21 mouse cellular contexts compared by ENCODE assay signal in the genomic region with DNA sequence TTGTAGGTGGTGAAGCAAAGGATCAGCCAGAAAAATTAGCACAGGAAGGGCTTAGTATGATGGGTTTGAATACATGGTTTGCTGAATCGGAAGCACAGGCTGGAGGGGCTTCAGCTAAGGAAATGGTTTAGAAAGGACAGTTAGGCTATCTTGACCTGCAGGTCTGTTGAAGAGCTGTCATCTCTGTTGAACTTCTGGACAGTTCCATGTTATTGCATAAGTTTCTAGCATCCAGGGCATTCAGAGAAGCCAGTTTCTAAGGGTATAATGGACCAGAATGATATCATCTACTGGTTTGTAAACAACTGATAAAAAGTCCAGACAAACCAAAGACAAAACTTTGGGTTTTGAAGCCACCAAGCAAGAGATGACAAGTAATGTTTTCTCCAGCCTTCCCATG. TPM values are rescaled to one million over a fixed set of nuclear protein-coding genes. Genes with fewer than 3 reads are reported as not detected.
DNase-seq lines count a peak whose midpoint lies in the region; ATAC-seq and TF ChIP-seq lines count a peak whose summit lies in the region.
"Had no signal": no experiment of that assay in that cellular context is flagged by ENCODE, and none has a peak within 500 bp of the region (broad histone marks: within the 10 kb centered on the region; RNA-seq: fewer than 3 reads in every experiment).

No protein-coding gene starts in this region.

- H3K4me3 ChIP-seq in liver, adult 2 months (ENCODE audit: insufficient read depth, low read depth, low read length): no peak overlapping the region
- H3K4me3 ChIP-seq in liver, embryonic 12.5 days: no peak overlapping the region

- 72% methylated on average over 1 of the region's 1 CpGs for WGBS in liver, adult 2 months
- 28% methylated on average over 1 of the region's 1 CpGs for WGBS in liver, embryonic 12.5 days (ENCODE audit: insufficient replicate concordance)

- intact Hi-C loops in heart, postnatal 14 days (cut with DNase I): no loop called here

- H3K9ac ChIP-seq in liver, adult 2 months (ENCODE audit: low read depth, low read length): no peak overlapping the region
- H3K9ac ChIP-seq in liver, embryonic 12.5 days: no peak overlapping the region

- peaks cover 20% of the 10 kb centered on the region; the same call in 1 of the 2 replicates for H3K79me2 ChIP-seq in liver, adult 2 months (ENCODE audit: control insufficient read depth, insufficient read depth, low read length)

- H3K4me1 ChIP-seq in liver, adult 2 months (ENCODE audit: control insufficient read depth, insufficient read depth, low read length): peaks cover 8% of the 10 kb centered on the region
- peaks cover 17% of the 10 kb centered on the region for H3K4me1 ChIP-seq in liver, embryonic 12.5 days

- DNase-seq in heart, adult 11 months: peak; percentile 60
- DNase-seq in heart, postnatal 14 days: no peak
- DNase-seq in liver, adult 2 months (ENCODE audit: extremely low read depth, low read depth, low spot score): peak; percentile 90
- peak; percentile 64 for DNase-seq in 416B (ENCODE audit: low read depth)
- no peak for DNase-seq in cerebellum, adult 11-12 months
- DNase-seq: adrenal gland, adult 2 months; adrenal gland, adult 8-10 months; adrenal gland, postnatal 10 days; adrenal gland, postnatal 14 days; adrenal gland, postnatal 25 days; adrenal gland, postnatal 36 days; B cell, adult 2 months; cerebellum, adult 11 months; cerebellum, adult 18-20 months; cerebellum, adult 2 months; cerebellum, adult 8-10 months had no signal

- H3K27ac ChIP-seq in liver, adult 2 months (replicated peaks; ENCODE audit: insufficient read depth, low read depth, low read length): peak overlapping the region; percentile 65; the same call in 1 of the 2 replicates
- no peak overlapping the region for H3K27ac ChIP-seq in liver, embryonic 12.5 days

- H3K27me3 ChIP-seq in liver, adult 2 months (ENCODE audit: control insufficient read depth, insufficient read depth, low read length): no peaks in the 10 kb centered on the region
- H3K27me3 ChIP-seq in liver, embryonic 12.5 days (replicated peaks): no peaks in the 10 kb centered on the region
- H3K27me3 ChIP-seq: CH12.LX, Patski had no signal

- H3K36me3 ChIP-seq in liver, adult 2 months (ENCODE audit: control insufficient read depth, insufficient read depth, low read length): no peaks in the 10 kb centered on the region
- H3K36me3 ChIP-seq in liver, embryonic 12.5 days: no peaks in the 10 kb centered on the region

- TF ChIP-seq POLR2A in liver, adult 2 months (IDR thresholded peaks at IDR 0.05; ENCODE audit: extremely low read depth, insufficient read depth, low read length): no peak

- no peak overlapping the region for H3K4me2 ChIP-seq in liver, embryonic 12.5 days

- no peak for TF ChIP-seq CTCF in liver, adult 2 months (IDR thresholded peaks at IDR 0.05; ENCODE audit: low read depth, low read length)

- ATAC-seq in liver, embryonic 12.5 days: no peak
- ATAC-seq: activated CD4-positive, CD25-positive, alpha-beta regulatory T cell, adult 4 months; Patski had no signal

- H3K9me3 ChIP-seq in liver, embryonic 12.5 days (replicated peaks): no peaks in the 10 kb centered on the region
- H3K9me3 ChIP-seq: G1E had no signal

RNA-seq across cellular contexts. Expression of a gene that starts 33.7 kb away (rescaled TPM):
- total RNA-seq in heart, postnatal 14 days (2021): 100 to 1,000 TPM; 132 to 149 TPM
- total RNA-seq in liver, adult 2 months (2014; rRNA removed): 12.1 and 13.6 TPM in 2 replicates
- polyA plus RNA-seq in liver, adult 2 months (2012; rRNA removed): 7.9 and 9.5 TPM in 2 replicates
- 36.0 and 37.7 TPM in 2 replicates for polyA plus RNA-seq in liver, embryonic 12.5 days (2016; fragmentation: Nextera tagmentation; extraction: Ambion mirVana)

Comparison
In these comparisons a context has a peak if more than half of its experiments do, and no peak if none do; other contexts are left out.
1. DNase-seq: peak in heart, adult 11 months (single experiment), liver, adult 2 months (single experiment) and 416B (single experiment); none in heart, postnatal 14 days (0 of 2) and cerebellum, adult 11-12 months (single experiment).